Mouse (Mus musculus) neutrophil, adult 5-6 weeks (primary cell): ENCODE data around the gene Myrfl. TPM values are rescaled to one million over a fixed set of nuclear protein-coding genes. Genes with fewer than 3 reads are reported as not detected.
A peak's percentile ranks its signal among the peaks of the same experiment; 100 is the strongest.

ENCODE experiments used
- ATAC-seq: fragments of 151-379, 151-347 bp; 2 replicates; pipeline ENCODE4 v1.8.0; 2017; ENCODE audit warnings: mild to moderate bottlenecking, moderate TSS enrichment; ENCODE audit not compliant: insufficient number of reproducible peaks, poor library complexity, low FRiP score, severe bottlenecking; ENCODE audit errors: extremely low read depth
- total RNA-seq: library from RNA; stranded (forward); fragments of 200-1000 nt; gene quantifications from 2 replicates; pipeline ENCODE4 v1.2.3, GENCODE M21; 2017

Myrfl gene
- total RNA-seq, 1 experiment from 2014 or later, result 0.12 TPM

DNA sequence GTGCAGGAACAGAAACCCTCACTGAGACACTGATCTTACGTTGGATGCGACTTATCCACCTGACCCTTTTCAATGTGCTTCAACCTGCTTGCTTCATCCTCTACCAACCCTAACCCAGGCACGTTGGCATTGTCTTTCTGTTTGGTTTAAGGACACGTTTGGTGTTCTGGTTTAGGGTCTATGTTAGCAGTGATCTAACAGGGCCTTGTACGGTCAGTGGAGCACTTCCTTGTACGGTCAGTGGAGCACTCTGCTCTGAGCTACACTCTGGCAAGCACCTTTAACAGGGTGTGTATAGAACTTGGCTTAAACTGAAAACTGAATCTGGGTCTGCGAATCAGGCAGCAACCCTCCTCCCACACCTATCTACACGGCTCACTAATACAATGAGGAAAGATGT is 18.6 kb upstream of the Myrfl start:
- ATAC-seq, result no peak

DNA sequence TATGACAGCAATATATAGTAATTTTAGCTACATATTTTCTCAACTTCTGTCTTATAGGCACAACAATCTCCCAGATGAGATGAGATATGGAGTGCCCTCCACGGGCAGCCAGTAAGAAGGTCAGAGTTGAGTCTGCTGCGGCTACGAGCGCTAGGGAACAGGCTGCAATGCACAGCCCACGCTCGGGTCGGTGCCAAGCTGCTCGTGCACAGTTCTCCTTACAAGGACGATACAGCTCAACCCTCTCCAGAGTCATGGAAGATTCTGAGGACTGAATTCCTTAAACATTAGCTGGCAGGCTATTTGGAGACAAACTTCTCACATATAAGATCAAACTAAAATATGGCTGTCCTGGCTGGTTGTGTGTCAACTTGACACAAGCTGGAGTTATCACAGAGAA is 17.9 kb upstream of the Myrfl start:
- ATAC-seq, result no peak

DNA sequence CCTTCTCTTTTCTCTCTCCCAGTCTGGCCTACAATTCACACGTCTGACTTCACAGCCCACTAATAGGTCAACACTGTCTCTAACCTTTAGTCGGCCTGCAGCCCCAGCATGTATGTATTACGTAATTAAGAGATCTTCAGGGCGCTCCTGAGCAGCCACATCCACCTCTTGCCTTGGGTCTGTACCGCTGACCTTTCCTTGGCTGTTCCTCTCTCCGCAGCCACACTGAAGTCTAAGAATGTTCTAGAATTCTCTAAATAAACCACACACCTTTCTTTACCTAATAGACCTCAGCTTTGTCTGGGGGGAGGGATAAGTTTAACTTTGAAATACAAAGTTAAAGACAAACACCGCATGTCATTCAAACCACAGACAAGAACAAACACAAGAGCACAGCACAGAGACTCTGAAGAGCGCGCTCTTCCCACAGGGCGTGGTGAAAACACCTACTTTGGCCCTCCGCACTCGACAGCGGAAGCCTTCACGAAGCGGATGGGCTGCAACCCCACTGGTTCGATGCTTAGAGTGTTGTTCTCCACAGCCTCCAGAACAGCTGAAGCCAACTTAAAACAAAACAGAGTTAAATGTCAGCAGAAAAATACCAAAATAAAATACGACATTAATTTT is 17.0 kb upstream of the Myrfl start:
- peak; percentile 51 for ATAC-seq

DNA sequence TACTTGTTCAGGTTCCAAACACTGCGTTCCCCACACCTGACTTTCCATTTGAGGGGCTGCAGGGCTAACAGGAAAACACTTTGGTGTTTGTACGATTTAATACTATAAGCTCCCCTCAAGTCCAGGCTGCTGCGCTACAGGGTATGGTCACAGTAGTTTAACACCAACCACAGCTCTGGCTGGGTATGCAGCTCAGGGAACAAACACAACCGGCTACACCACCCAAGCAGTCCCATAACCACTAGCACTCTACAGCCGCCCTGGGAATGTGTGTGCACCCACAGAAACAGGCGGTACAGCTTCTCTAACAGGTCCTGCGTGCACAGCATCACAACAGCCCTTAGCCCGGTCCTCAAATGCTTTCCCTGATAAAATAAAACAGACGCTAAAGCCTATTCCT is 16.1 kb upstream of the Myrfl start:
- ATAC-seq, result no peak

DNA sequence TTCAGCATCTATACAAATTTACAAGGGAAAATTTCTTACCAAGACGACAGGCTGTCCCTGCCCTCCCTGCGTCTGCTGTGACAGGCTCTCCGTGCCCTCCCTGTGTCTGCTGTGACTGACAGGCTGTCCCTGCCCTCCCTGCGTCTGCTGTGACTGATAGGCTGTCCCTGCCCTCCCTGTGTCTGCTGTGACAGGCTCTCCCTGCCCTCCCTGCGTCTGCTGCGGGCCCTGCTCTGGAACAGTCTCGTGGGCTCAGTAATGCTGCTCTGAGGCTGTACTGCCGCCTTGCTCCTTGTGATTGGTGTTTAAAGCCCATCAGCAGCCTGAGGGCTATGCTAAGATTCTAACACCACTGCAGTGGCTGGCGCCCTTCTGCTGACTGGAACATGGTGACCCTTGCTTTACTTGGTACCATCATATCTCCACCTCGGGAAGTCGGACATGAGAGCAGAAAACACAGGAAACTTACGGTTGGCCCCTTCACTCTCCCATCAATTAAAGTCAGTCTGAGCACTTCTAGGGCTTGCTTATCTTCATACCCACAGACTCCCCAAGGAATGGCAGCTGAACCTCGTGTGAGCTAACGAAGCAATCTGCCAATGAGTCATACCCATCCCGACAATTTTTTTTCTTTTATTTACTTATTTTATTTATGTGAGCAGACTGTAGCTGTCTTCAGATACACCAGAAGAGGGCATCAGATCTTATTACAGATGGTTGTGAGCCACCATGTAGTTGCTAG is 12.4 kb upstream of the Myrfl start:
- ATAC-seq, result no peak

DNA sequence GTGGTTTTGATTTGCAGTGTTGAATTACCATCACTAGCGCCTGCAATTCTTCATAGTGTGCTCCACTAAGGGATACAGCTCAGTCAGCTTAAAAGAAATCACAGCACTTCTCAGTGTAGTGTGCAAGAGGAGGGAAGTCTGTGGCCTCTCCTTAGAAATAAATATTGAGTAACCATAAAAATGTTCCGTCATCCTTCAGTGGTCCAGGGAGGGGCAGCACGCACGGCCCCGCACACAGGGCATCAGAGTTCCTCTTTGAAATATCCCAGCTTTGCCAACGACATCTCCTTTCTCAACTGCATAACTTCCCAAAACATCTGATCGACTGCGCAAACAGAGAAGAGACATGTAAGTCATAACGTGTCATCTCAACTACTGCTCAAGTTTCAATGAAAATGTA is 10.1 kb upstream of the Myrfl start:
- no peak for ATAC-seq

DNA sequence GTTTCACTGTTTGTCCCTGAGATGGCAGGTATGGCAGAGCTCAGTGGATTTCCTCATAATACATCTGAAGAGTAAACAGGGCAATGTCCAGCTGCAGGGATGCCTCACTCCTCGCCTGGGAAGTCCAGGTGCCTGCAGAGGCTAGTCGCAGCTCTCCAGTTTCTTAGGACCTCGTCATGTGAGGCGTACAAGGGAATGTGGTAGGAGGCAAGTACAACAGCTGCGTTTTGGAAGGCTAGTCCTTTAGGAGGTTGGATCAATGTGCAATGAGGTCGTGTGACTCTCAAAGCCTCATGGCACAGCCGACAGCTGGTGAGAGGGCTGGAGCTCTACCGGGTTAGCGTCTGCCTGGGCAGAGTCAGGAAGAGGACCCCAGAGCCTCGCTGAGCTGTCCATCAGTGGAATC is 7.8 kb upstream of the Myrfl start:
- ATAC-seq, result no peak

DNA sequence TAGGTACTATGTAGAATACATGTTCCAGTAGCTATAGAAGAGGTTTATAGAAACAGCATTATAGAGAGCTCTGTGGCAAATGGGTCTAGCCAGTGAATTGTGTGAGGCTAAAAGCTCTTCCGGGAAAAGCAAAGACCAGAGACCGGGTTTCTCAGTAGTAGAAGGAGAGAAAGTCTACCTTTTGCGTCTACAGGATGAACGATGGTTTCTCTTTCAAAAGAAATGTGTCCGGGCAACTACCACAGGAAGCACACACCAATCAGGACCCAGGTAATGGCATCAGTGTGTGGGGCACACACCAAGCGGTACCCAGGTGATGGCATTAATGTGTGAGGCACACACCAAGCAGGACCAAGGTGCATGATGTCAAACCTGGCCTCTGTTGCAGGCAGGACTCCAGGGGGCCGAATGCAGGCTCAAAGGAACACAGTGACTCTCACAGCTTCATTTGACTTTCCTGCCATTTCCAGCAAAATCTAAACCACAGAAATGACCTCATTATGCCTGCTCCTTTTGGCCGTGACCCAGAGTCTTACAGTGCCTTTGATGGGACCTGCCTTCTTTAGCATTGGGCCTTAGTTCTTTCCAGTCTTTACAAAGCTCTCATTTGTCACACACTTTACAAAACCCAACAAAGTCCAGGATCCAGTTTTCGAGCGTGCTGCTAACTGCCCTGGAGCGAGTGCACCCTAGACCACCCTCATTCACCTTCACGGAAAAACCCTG is 1.4 kb downstream of the Myrfl start:
- ATAC-seq, result no peak

DNA sequence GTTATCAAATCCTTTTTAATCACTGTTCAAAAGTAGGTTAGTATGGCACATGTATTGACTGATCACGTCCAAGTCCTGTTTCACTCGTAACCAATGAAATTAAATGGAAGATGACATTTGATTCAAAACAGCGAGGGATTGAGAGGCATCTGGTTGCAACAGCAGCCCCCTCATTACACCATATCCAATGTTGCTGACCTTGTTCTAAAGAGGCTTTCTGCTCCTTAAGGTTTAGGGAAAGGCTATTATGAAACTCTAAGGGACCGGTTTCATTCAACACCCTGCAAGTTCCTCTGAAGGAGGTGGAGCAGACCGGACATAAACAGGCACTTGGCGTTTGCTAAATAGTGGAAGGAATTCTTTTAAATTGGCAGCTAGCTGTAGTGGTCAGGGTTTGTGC is 2.2 kb downstream of the Myrfl start:
- no peak for ATAC-seq

DNA sequence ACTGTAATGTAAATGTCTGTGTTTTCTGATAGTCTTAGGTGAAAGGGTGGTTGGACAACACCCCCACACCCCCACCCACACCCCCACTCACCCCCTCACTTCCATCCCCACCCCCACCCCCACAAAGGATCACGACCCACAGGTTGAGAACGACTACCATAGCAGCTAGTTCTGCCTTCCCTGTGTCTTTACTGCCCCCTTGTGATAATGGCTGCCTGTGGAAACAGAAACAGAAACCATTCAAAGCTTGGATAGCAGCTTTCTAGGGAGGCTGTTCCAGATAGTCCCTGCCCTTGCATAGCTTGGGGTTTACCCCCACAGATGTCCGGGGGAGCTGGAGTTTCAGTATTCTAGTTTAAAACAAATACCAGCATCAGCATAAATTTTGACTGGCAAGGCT is 3.0 kb downstream of the Myrfl start:
- ATAC-seq, result peak; percentile 41; the same call in 1 of the 2 replicates

DNA sequence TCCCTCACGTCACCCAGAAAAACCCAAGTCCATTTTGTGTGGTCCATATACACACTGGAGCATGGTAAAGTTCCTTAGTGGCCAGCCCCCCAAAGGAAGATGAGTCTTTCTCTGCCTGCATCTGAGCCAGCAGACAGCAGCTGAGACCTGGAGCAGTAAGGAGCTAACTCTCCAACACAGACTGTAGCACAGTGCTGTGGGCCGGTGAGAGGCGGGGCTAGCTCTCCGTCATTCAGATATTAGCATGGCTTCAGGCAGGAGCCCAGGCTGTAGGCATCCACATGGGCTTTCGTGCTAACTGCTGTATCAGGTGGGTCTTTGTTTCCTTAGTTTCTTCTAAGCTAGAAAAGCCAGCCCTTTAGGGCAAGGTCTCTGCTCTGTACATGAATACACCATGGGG is 6.1 kb downstream of the Myrfl start:
- no peak for ATAC-seq

DNA sequence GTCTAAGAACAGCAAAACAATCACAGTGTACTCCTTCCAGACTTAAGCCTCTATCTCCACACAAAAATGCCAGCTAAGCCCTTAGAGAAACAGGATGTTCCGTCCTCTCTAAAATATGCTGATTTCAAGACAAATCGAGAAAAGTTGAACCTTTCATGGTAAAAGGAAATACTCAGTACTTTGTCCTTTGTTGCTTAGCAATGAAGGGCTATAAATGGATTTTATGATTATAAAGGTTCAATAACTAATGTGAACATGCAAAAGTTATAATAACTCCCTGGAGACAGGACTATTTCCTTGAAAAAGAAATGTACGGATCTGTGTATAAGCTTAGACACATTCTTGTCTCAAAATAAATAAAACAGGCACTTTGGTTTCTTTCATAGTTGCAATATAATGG is 12.2 kb downstream of the Myrfl start:
- ATAC-seq, result no peak

DNA sequence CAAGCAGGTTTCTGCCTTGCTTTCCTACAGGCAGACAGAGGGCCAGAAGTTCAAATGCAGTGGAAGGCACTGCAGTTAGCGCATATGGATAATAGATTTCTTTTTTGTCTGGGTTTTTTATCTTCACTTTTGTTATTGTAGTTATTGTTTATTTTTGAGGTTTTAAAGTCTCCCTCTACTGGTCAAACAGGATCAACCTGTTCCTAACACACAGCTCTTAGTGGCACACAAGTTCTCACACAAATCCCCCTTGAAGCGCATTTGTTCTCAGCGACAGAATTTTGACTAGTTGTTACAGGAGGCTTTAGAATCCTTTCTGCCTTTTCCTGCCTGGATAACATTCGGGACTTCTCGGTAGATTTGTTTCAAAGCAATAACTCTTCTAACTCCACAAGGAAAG is 13.2 kb downstream of the Myrfl start:
- ATAC-seq, result no peak

DNA sequence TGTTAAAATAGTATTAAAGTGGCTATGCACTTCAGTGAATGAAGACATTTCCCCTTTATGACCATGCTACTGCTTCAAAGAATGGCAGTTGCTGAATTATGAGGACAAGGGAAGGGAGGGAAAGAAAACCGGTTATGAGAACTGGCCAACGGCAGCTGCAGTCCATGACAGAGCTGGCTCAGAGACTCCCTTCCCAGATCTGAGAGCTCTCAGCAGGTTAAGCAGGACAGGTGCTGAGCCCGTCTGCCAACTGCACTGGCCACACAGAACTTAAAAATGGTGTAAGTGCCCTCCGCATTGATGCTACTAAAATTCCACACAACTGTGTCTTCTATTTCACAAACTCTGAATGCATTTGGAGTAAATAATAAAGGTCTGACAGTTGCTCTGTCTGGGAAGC is 19.3 kb downstream of the Myrfl start:
- no peak for ATAC-seq

DNA sequence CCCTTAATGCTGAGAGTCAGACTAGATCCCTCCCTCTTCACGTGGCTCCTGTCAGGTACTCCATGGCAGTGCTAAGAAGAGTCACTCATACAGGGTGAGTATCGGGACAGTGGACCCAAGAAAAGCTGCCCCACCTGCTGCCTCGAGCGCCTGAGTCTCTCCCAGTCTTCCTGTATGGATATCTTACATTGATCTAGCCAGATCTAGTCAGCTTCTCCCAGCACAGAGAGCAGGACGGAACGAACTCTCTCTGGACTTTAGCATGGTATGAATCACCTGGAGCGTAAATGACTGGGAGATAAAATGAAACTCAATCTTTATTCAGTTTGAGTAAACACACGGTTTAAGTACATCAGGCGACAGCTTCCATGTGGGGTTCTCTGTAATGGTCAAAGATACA is 22.2 kb downstream of the Myrfl start:
- ATAC-seq, result no peak

DNA sequence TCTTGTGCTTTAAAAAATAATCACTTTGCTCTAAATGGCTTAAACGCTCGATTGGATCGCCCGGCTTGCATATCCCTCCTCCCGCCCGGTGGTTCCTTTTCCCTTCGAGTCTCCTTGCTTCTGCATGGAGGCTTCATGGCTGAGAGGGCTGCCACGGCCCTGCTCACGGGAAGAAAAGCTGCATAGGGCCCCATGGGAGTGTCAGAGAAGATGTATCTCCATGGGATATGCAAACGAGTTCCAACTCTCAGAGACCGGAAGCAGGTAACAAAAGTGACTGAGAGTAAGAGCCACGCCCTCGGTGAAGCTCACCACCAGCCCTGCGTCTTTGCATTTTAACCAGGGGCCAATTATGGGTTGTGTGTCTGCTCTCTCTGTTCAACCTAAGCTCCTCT is 24.7 kb downstream of the Myrfl start:
- ATAC-seq, result no peak

DNA sequence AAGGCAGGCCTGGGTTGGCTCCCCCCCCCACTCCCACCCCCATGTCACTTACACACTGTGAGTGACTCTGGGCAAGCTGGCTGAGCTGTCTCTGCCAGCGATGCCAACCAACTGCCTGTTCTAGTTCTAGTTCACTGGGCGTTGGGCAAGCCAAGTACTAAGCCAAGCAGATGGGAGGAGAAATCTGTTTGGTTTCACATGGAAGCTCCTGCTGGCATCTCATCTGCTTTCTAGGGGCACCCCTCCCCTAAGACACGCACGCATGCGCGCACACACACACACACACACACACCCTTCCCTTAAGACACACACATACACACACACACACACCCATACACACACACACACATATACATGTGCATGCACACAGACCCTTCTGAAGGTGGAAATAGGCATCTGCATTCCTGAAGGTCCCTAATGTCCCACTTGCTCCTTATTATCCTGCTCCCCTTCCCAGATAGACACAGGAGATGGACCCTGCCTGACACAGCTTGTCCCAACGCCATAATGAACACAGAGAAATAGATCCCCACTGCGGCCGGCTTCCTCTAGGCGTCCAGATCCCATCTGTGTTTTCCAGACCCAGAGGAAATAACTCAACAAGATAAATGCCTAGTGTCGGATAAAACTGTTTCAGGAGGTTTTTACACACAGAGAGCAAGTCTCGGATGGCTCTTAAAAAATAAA is 25.2 kb downstream of the Myrfl start:
- ATAC-seq, result no peak

DNA sequence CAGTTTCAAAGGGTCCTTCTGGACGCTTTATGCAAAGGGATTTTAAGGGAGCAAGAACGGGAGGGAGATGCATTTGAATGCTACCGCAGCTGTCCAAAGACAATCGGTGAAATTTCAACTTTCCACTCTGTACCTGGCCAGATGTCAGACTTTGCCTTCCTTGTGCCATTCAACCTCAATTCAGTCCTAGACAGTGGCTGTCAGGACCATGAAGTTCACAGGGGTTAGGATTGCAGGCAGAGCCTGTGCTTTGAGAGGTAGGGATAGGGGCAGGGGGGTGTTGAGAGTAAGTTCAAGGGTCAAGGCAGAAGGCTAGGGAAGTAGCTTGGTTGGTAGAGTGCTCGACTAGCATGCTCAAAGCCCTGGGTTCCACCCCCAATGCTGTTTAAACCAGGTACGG is 25.9 kb downstream of the Myrfl start:
- no peak for ATAC-seq

DNA sequence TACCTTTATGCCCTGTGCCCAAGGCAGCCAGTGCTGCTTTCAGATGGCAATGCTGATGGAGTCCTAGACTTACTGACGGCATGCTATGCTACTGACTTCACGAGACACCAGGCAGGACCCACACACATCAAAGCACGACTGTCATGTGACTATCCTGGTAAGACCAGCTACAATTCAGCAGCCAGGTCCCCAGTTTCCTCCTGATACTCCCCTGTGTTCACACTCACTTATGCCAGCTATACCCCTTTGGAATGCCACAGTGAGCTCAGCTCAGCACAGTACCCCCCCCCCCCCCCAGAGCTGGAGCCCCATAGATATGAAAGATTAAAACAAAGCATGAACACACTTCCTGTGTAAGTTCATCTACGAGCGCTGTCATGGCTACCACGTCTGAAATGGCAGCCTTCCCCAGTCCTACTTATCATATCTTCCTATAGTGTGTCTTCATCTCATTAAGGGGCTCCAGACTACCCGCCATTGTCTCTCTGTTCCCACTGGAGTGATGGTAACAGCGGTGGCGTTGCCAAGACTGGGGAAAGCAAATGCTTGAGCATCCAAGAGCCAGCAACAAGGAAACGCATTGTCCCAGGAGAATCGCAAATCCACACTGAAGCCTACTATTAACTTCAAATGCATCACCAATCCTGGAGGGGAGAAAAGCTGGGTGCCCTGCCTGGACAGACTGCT is 43.4 kb downstream of the Myrfl start:
- no peak for ATAC-seq
